Mouse (Mus musculus): Measurements from ENCODE around the gene Gm21704. TPM values are rescaled to one million over a fixed set of nuclear protein-coding genes. Genes with fewer than 3 reads are reported as not detected.
"Not testable (repeated sequence)": the region's sequence is repeated elsewhere in the genome, so short reads cannot be mapped to it uniquely, and the experiment has no call there.

Gm21704 gene
- not detected for total RNA-seq (2021)

- DNase-seq (ENCODE audit: low spot score); intact Hi-C loops (cut with DNase I): not testable (repeated sequence)
Observed at GRCm38 (mm10) chrY:3410067-3410466, at the start of gene Gm21704, which contains the start of gene Gm21708. TSS of gene Gm21704 (minus strand) at chrY:3410167. TSS of gene Gm21708 (minus strand) at chrY:3410167.

- intact Hi-C loops (cut with DNase I); DNase-seq (ENCODE audit: low spot score): not testable (repeated sequence)
Observed at GRCm38 (mm10) chrY:3345229-3345628, 64.7 kb downstream of the Gm21704 start, which contains the start of gene Gm21693. TSS of gene Gm21693 (minus strand) at chrY:3345329.

GRCm38 (mm10) chrY:3340661-3341060, 69.3 kb downstream of the Gm21704 start:
- DNase-seq (ENCODE audit: low spot score) = peak; percentile 34
- intact Hi-C loops (cut with DNase I) = not testable (repeated sequence)

Other genes with a start within 250 kb of the Gm21704 start
- not detected for gene Gm21677, start 103.7 kb downstream of the Gm21704 start, total RNA-seq (2021)
- gene Gm21693, start 64.8 kb downstream of the Gm21704 start, total RNA-seq (2021) = not detected
- gene Gm21708, start within 50 bp of the Gm21704 start, total RNA-seq (2021) = not detected

Measured in heart, postnatal 25 days (tissue).